Mouse (Mus musculus) layer of hippocampus, adult 2 months (tissue): ENCODE data around the gene Pllp. TPM values are rescaled to one million over a fixed set of nuclear protein-coding genes. Genes with fewer than 3 reads are reported as not detected.
A peak's percentile ranks its signal among the peaks of the same experiment; 100 is the strongest.

Experiments used
- DNase-seq, 2 experiments: peaks; one replicate each; pipeline ENCODE4 v3.0.0; 2022; ENCODE audit warnings: low spot score in 2 of 2
- H3K27ac ChIP-seq: fragments of 200-600 bp; 2 replicates; pipeline ENCODE4 v1.8.1; 2022
- H3K4me3 ChIP-seq: fragments of 200-600 bp; 2 replicates; pipeline ENCODE4 v1.8.1; 2022; ENCODE audit warnings: mild to moderate bottlenecking
- CTCF ChIP-seq: fragments of 200-600 bp; conservative IDR thresholded peaks from 2 replicates; pipeline ENCODE4 v1.8.1; 2022; ENCODE audit warnings: antibody characterized with exemption, mild to moderate bottlenecking, moderate library complexity
- long read RNA-seq, 2 experiments: library from polyadenylated mRNA; stranded (forward); transcript quantifications; one replicate each; pipeline ENCODE4 v2.0.0; 2021; ENCODE audit warnings: borderline mapping rate in 2 of 2
- total RNA-seq, 2 experiments: library from RNA; stranded (reverse); gene quantifications; 2 replicates each; pipeline ENCODE4 v1.2.3; 2021

The Pllp gene
- 10 to 100 TPM; 37.5 to 39.8 TPM for total RNA-seq
- long read RNA-seq, experiment 1, transcript Pllp-201 (4 exons, 1,926 nt): major isoform, 27 of 31 reads
- long read RNA-seq, experiment 1, partial matches to known transcripts: 0 of 31 reads
- long read RNA-seq, experiment 1, other reads (novel, unspliced or antisense): 3 of 31 reads
- long read RNA-seq, experiment 2, transcript Pllp-201 (4 exons, 1,926 nt): major isoform, 33 of 37 reads
- long read RNA-seq, experiment 2, partial matches to known transcripts: 0 of 37 reads
- long read RNA-seq, experiment 2, other reads (novel, unspliced or antisense): 4 of 37 reads

- Histone ChIP-seq H3K27ac (peak within 1 kb of the TSS; percentile 89), H3K4me3 (peak within 1 kb of the TSS; percentile 62)
- no peak for TF ChIP-seq CTCF
- DNase-seq: peak in 1 of 2 experiments; percentile 51
Measured at GRCm38 (mm10) chr8:94695994-94696384, at the start of gene Pllp. Gene Pllp, minus strand, starts transcription at chr8:94696278.

- DNase-seq: no peak
- Histone ChIP-seq H3K4me3 (no peak within 1 kb of the TSS), H3K27ac (no peak within 1 kb of the TSS)
- no peak for TF ChIP-seq CTCF
Measured at GRCm38 (mm10) chr8:94745476-94746184, 49.6 kb upstream of the Pllp start, which contains the start of gene Ccl22. Gene Ccl22, plus strand, starts transcription at chr8:94745590.

- Histone ChIP-seq H3K27ac (no peak overlapping the region), H3K4me3 (no peak overlapping the region)
- DNase-seq: no peak
- TF ChIP-seq CTCF: no peak
Measured at GRCm38 (mm10) chr8:94744972-94745371, 48.9 kb upstream of the Pllp start.

GRCm38 (mm10) chr8:94744484-94744883 is 48.4 kb upstream of the Pllp start:
- H3K4me3 ChIP-seq: no peak overlapping the region
- DNase-seq: no peak
- no peak overlapping the region for H3K27ac ChIP-seq
- no peak for TF ChIP-seq CTCF

GRCm38 (mm10) chr8:94741726-94742125 is 45.6 kb upstream of the Pllp start:
- no peak overlapping the region for H3K4me3 ChIP-seq
- no peak for DNase-seq
- TF ChIP-seq CTCF: no peak
- no peak overlapping the region for H3K27ac ChIP-seq

GRCm38 (mm10) chr8:94740591-94740990 is 44.5 kb upstream of the Pllp start:
- H3K27ac ChIP-seq: no peak overlapping the region

GRCm38 (mm10) chr8:94739829-94740228 is 43.8 kb upstream of the Pllp start:
- H3K4me3 ChIP-seq: no peak overlapping the region
- TF ChIP-seq CTCF: no peak
- DNase-seq: no peak
- H3K27ac ChIP-seq: no peak overlapping the region

More at GRCm38 (mm10) chr8:94740591-94740990, 44.5 kb upstream of the Pllp start:
- H3K4me3 ChIP-seq: no peak overlapping the region
- DNase-seq: no peak
- TF ChIP-seq CTCF: peak; percentile 35

- DNase-seq: no peak
- TF ChIP-seq CTCF: no peak
- no peak overlapping the region for H3K4me3 ChIP-seq
- no peak overlapping the region for H3K27ac ChIP-seq
Measured at GRCm38 (mm10) chr8:94735426-94736094, 39.5 kb upstream of the Pllp start.

- no peak for DNase-seq
- H3K4me3 ChIP-seq: no peak overlapping the region
- no peak overlapping the region for H3K27ac ChIP-seq
- no peak for TF ChIP-seq CTCF
Measured at GRCm38 (mm10) chr8:94734735-94735350, 38.8 kb upstream of the Pllp start.

- Histone ChIP-seq H3K27ac (no peak overlapping the region), H3K4me3 (no peak overlapping the region)
- no peak for TF ChIP-seq CTCF
- no peak for DNase-seq
Measured at GRCm38 (mm10) chr8:94733821-94734465, 37.9 kb upstream of the Pllp start.

- no peak for DNase-seq
- Histone ChIP-seq H3K27ac (no peak overlapping the region), H3K4me3 (no peak overlapping the region)
- TF ChIP-seq CTCF: no peak
Measured at GRCm38 (mm10) chr8:94729301-94729700, 33.2 kb upstream of the Pllp start.

GRCm38 (mm10) chr8:94725998-94726397 is 29.9 kb upstream of the Pllp start:
- Histone ChIP-seq H3K27ac (no peak overlapping the region), H3K4me3 (no peak overlapping the region)
- TF ChIP-seq CTCF: no peak
- DNase-seq: no peak

- H3K27ac ChIP-seq: no peak overlapping the region
- no peak for TF ChIP-seq CTCF
- H3K4me3 ChIP-seq: no peak overlapping the region
- DNase-seq: no peak
Measured at GRCm38 (mm10) chr8:94716841-94717240, 20.8 kb upstream of the Pllp start.
